Mouse (Mus musculus) G1E (cell line): Measurements from ENCODE around the gene Xpo6.

Source experiments
- CTCF ChIP-seq: IDR thresholded peaks from 2 replicates; pipeline ENCODE4 v1.5.1; 2012; ENCODE audit warnings: low read depth, low read length, inconsistent platforms, mixed read lengths
- POLR2AphosphoS5 ChIP-seq: IDR thresholded peaks from 2 replicates; pipeline ENCODE4 v1.6.1; 2012; ENCODE audit warnings: low read depth, low read length, inconsistent platforms; ENCODE audit not compliant: insufficient replicate concordance

GRCm38 (mm10) chr7:126210856-126211255 is 10.6 kb upstream of the Xpo6 start:
- TF ChIP-seq POLR2AphosphoS5: no peak
- TF ChIP-seq CTCF: no peak
